ENCODE assay signal across 9 mouse cellular contexts in the genomic region with DNA sequence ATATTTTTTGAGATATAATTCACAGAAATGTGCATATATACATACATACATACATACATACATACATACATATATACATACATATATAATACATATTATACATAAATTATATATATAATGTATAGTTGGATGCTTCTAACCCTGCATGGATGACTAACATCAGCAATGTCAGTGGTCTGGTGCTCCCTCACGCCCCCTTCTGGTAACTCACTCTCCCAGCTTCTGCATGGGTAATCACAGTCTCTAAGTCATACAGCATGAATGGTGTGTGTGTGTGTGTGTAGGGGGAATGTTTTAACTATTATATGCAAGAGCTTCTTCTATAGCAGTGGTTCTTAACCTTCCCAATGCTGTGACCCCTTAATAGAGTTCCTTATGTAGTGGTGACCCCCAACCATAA.
DNase-seq lines count a peak whose midpoint lies in the region; ATAC-seq and TF ChIP-seq lines count a peak whose summit lies in the region.
"Had no signal": no experiment of that assay in that cellular context is flagged by ENCODE, and none has a peak within 500 bp of the region (broad histone marks: within the 10 kb centered on the region; RNA-seq: fewer than 3 reads in every experiment).

No protein-coding gene starts in this region.

- peak; percentile 17; the same call in 1 of the 2 replicates for TF ChIP-seq CTCF in E14TG2a.4 (conservative IDR thresholded peaks at IDR 0.05; ENCODE audit: low read length)

- H3K4me3 ChIP-seq in hindbrain, embryonic 11.5 days (ENCODE audit: low read depth, low read length), result no peak overlapping the region
- no peak overlapping the region for H3K4me3 ChIP-seq in hindbrain, embryonic 14.5 days (replicated peaks; ENCODE audit: low read length)
- H3K4me3 ChIP-seq in E14TG2a.4 (replicated peaks; ENCODE audit: low read length), result no peak overlapping the region
- H3K4me3 ChIP-seq: hindbrain, embryonic 15.5 days had no signal

- ATAC-seq in hindbrain, embryonic 11.5 days (ENCODE audit: low FRiP score), result no peak
- ATAC-seq in hindbrain, embryonic 14.5 days (ENCODE audit: low FRiP score), result no peak

- 18% methylated on average over 1 of the region's 1 CpGs for WGBS in hindbrain, embryonic 11.5 days
- WGBS in hindbrain, embryonic 14.5 days, result 30% methylated on average over 1 of the region's 1 CpGs

- no peaks in the 10 kb centered on the region for H3K27me3 ChIP-seq in hindbrain, embryonic 11.5 days (ENCODE audit: control insufficient read depth, insufficient read depth, low read length)
- H3K27me3 ChIP-seq in hindbrain, embryonic 14.5 days (ENCODE audit: control insufficient read depth, insufficient read depth, low read length), result no peaks in the 10 kb centered on the region
- H3K27me3 ChIP-seq in E14TG2a.4 (ENCODE audit: insufficient read depth, low read length), result no peaks in the 10 kb centered on the region
- H3K27me3 ChIP-seq: hindbrain, embryonic 15.5 days had no signal

- H3K36me3 ChIP-seq in hindbrain, embryonic 11.5 days (ENCODE audit: control insufficient read depth, insufficient read depth, low read length), result no peaks in the 10 kb centered on the region
- H3K36me3 ChIP-seq in hindbrain, embryonic 14.5 days (replicated peaks; ENCODE audit: control insufficient read depth, insufficient read depth), result no peaks in the 10 kb centered on the region
- no peaks in the 10 kb centered on the region for H3K36me3 ChIP-seq in E14TG2a.4 (ENCODE audit: insufficient read depth, low read length)
- H3K36me3 ChIP-seq: hindbrain, embryonic 15.5 days had no signal

- H3K4me2 ChIP-seq in hindbrain, embryonic 11.5 days (replicated peaks; ENCODE audit: low read depth, low read length), result no peak overlapping the region
- no peak overlapping the region for H3K4me2 ChIP-seq in hindbrain, embryonic 14.5 days (replicated peaks)
- H3K4me2 ChIP-seq: hindbrain, embryonic 15.5 days had no signal

- no peaks in the 10 kb centered on the region for H3K4me1 ChIP-seq in hindbrain, embryonic 11.5 days (replicated peaks; ENCODE audit: control insufficient read depth, insufficient read depth, low read length)
- peaks cover 12% of the 10 kb centered on the region for H3K4me1 ChIP-seq in hindbrain, embryonic 14.5 days (replicated peaks; ENCODE audit: control insufficient read depth, insufficient read depth, low read length)
- no peaks in the 10 kb centered on the region for H3K4me1 ChIP-seq in E14TG2a.4 (replicated peaks; ENCODE audit: low read depth, low read length)

- H3K27ac ChIP-seq in hindbrain, embryonic 11.5 days (ENCODE audit: low read depth, low read length), result no peak overlapping the region
- no peak overlapping the region for H3K27ac ChIP-seq in hindbrain, embryonic 14.5 days
- H3K27ac ChIP-seq: hindbrain, embryonic 15.5 days had no signal

- DNase-seq in hindbrain, embryonic 11.5 days (ENCODE audit: low spot score), result peak; percentile 47
- DNase-seq in hindbrain, embryonic 14.5 days (ENCODE audit: low spot score), result no peak
- peak; percentile 23 for DNase-seq in 416B (ENCODE audit: low read depth)
- DNase-seq in lung, postnatal 14 days, result peak; percentile 61
- no peak for DNase-seq in ovary, postnatal 14 days (ENCODE audit: low spot score)
- no peak for DNase-seq in right cerebral cortex, postnatal 25 days
- no peak for DNase-seq in ovary, postnatal 10 days (ENCODE audit: low spot score)

- H3K9me3 ChIP-seq in hindbrain, embryonic 11.5 days (ENCODE audit: control insufficient read depth, low read length), result no peaks in the 10 kb centered on the region
- no peaks in the 10 kb centered on the region for H3K9me3 ChIP-seq in hindbrain, embryonic 14.5 days (ENCODE audit: control insufficient read depth, low read length)
- no peaks in the 10 kb centered on the region for H3K9me3 ChIP-seq in E14TG2a.4 (ENCODE audit: low read length)
- H3K9me3 ChIP-seq: hindbrain, embryonic 15.5 days had no signal

- H3K9ac ChIP-seq in hindbrain, embryonic 11.5 days (ENCODE audit: low read depth, low read length), result no peak overlapping the region
- no peak overlapping the region for H3K9ac ChIP-seq in hindbrain, embryonic 14.5 days
- H3K9ac ChIP-seq: hindbrain, embryonic 15.5 days had no signal

Comparison
In these comparisons a context has a peak if more than half of its experiments do, and no peak if none do; other contexts are left out.
1. DNase-seq: peak in hindbrain, embryonic 11.5 days (single experiment), 416B (single experiment) and lung, postnatal 14 days (single experiment); none in hindbrain, embryonic 14.5 days (single experiment), ovary, postnatal 14 days (single experiment), right cerebral cortex, postnatal 25 days (single experiment) and ovary, postnatal 10 days (single experiment).